Mouse (Mus musculus): Measurements from ENCODE around the gene Bpi. TPM values are rescaled to one million over a fixed set of nuclear protein-coding genes. Genes with fewer than 3 reads are reported as not detected.

The Bpi gene
- not detected in 2 replicates for polyA plus RNA-seq (2012; ENCODE audit: low replicate concordance)

DNA sequence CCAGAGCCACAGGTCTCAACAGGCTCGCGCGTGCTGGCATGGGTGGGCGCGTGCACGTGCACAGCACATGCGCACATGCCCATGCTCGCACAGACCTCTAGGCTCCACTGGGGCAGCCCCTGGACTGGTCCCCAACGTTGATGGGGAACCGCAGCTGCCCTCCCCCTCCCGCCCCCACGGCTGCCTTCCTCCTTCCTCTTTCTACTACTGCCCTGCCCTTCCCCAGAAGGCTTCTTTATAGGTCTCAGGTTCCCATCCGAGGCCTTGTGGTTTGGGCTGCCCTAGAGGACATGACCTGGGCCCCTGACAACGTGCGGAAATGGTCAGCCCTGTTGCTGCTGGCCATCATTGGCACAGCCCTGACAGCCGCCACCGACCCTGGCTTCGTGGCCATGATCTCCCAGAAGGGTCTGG is at the start of gene Bpi:
Gene Bpi, plus strand, starts transcription at position 90 of the 414 bp plus-strand sequence.

GRCm38 (mm10) chr2:158228670-158229502 is 29.0 kb upstream of the Bpi start, which contains the start of gene D630003M21Rik:
Gene D630003M21Rik (minus strand): TSS chr2:158229222.

GRCm38 (mm10) chr2:158305948-158306695 is 48.2 kb downstream of the Bpi start, which contains the start of gene Lbp:
Gene Lbp (plus strand): TSS chr2:158306493.

Other genes with a start within 250 kb of the Bpi start
- gene Tti1, start 229.7 kb upstream of the Bpi start, polyA plus RNA-seq (2012; ENCODE audit: low replicate concordance): 3.4 and 10.2 TPM in 2 replicates
- 22.2 and 52.4 TPM in 2 replicates for gene Rprd1b, start 229.6 kb upstream of the Bpi start, polyA plus RNA-seq (2012; ENCODE audit: low replicate concordance)
- gene Tgm2, start 111.7 kb upstream of the Bpi start, polyA plus RNA-seq (2012; ENCODE audit: low replicate concordance): 23.3 and 34.0 TPM in 2 replicates
- 0.03 TPM in 1 of 2 replicates, not detected in the other for gene D630003M21Rik, start 28.9 kb upstream of the Bpi start, polyA plus RNA-seq (2012; ENCODE audit: low replicate concordance)
- gene Lbp, start 48.4 kb downstream of the Bpi start, polyA plus RNA-seq (2012; ENCODE audit: low replicate concordance): 0.40 and 0.66 TPM in 2 replicates
- not detected in 2 replicates for gene Snhg11, start 117.5 kb downstream of the Bpi start, polyA plus RNA-seq (2012; ENCODE audit: low replicate concordance)
- gene Ralgapb, start 151.8 kb downstream of the Bpi start, polyA plus RNA-seq (2012; ENCODE audit: low replicate concordance): 5.9 and 6.5 TPM in 2 replicates
- gene Adig, start 244.5 kb downstream of the Bpi start, polyA plus RNA-seq (2012; ENCODE audit: low replicate concordance): not detected in 2 replicates

Data from hematopoietic multipotent progenitor cell, adult 10-12 weeks (in vitro differentiated cells).